Mouse (Mus musculus) bone marrow macrophage, adult 2 months (primary cell): ENCODE results near the gene Egflam. TPM values are rescaled to one million over a fixed set of nuclear protein-coding genes. Genes with fewer than 3 reads are reported as not detected.

Source experiments
- H3K27ac ChIP-seq: 2 replicates; pipeline ENCODE4 v1.5.1; 2012; ENCODE audit warnings: low read depth, low read length; ENCODE audit not compliant: insufficient read depth
- H3K4me1 ChIP-seq: 2 replicates; pipeline ENCODE4 v1.6.1; 2012; ENCODE audit warnings: low read length; ENCODE audit not compliant: control insufficient read depth, insufficient read depth
- H3K4me3 ChIP-seq: 2 replicates; pipeline ENCODE4 v1.5.1; 2012; ENCODE audit warnings: mild to moderate bottlenecking, low read length, moderate library complexity; ENCODE audit not compliant: insufficient read depth
- CTCF ChIP-seq: IDR thresholded peaks from 2 replicates; pipeline ENCODE4 v1.5.1; 2012; ENCODE audit warnings: low read depth, mild to moderate bottlenecking, low read length, moderate library complexity
- POLR2A ChIP-seq: IDR thresholded peaks from 2 replicates; pipeline ENCODE4 v1.6.1; 2012; ENCODE audit warnings: mild to moderate bottlenecking, low read depth, low read length, borderline replicate concordance
- polyA plus RNA-seq: library from polyadenylated mRNA; stranded (reverse); fragments of >200 nt; gene quantifications from 2 replicates; pipeline ENCODE4 v1.2.4, GENCODE M21; 2012; ENCODE audit not compliant: missing spikeins, insufficient read depth, insufficient read length

Egflam gene
- polyA plus RNA-seq, 1 experiment = not detected

DNA sequence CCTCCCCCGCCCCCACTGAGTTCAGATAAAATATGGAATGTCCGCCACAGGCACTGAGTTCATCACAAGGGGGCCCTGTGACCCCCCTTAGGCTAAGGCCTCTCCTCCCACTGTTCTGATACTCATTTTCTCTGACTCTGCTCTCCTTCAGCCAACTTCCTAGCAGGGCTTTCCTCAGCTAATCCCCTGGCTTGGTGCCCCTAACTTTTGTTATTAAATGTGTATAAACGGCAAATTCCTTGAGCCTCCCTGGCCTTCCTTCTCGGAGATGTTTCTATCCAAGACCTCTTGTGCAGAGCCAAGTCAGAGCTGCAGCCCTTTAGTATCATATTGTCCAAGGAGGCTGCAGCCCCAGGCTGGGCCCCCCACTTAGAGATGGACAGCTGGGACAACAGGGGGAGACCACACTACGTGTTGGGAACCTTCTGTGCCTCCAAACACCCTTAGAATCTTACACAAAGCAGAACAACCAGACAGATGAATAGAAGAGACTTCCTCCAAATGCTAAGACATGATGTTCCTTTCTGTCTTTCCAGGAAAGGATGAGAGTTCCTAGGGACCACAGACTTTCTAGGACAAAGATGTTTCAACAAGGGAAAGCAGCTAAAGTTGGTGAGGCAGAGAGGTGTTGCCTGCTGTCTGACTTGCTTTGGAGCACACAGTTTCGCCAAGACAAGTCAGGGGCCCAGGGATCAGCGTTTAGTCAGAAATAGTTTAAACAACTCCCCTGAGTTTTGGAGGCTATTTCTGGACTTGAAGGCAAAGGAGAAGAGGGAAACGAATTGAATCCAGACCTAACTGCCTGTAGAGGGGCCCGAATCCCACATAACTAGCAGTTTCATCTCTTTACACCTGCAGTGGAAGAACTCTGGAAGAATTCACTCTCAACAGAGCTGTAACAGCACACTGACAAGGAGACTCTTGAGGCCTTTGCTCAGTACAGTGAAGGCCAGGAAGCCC lies 196.5 kb downstream of the Egflam start:
- Histone ChIP-seq H3K4me1 (no peaks in the 10 kb centered on the region), H3K4me3 (no peak overlapping the region), H3K27ac (no peak overlapping the region)
- no peak for TF ChIP-seq POLR2A
- TF ChIP-seq CTCF = no peak

DNA sequence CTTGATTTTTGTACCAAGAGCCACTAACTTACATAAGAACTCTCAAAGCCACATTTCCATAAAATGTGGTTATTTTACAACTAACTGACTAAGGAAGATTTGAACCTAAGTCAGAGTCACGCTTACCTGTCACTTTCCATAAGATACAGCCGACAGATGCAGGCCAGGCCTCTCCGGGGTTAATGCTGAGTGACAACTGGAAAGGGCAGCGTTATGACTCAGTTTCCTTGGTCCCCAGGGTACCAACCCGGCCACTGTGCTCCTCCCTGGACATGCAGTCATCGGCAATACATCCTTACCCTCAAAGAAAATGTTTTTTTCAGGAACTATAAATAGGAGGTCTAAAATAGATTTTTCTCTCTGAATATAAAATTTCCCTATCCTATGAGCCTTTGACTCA lies 197.9 kb downstream of the Egflam start:
- no peak for TF ChIP-seq CTCF
- no peak for TF ChIP-seq POLR2A
- H3K4me3 ChIP-seq = no peak overlapping the region
- no peaks in the 10 kb centered on the region for H3K4me1 ChIP-seq
- H3K27ac ChIP-seq = no peak overlapping the region

DNA sequence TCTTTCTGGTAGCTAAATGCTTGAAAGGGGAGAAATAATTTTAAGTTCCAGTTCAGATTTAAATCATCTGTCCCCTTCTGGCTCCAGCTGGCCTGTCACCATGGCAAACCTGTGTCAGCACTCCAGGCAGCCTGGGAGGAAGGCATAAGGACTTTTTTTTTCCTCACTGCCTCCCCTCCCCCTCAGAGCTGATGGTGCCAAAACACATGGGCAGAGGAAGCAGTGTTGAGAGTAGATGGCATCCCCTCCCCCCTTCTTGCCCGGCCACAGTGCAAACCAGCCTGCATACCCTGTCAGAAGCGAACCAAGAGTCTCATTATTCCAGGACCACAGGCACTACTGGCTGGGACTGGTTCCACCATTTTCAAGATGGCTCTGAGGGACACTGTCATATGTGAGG lies 199.4 kb downstream of the Egflam start:
- H3K27ac ChIP-seq = no peak overlapping the region
- no peak for TF ChIP-seq POLR2A
- TF ChIP-seq CTCF = no peak
- H3K4me1 ChIP-seq = no peaks in the 10 kb centered on the region
- no peak overlapping the region for H3K4me3 ChIP-seq

DNA sequence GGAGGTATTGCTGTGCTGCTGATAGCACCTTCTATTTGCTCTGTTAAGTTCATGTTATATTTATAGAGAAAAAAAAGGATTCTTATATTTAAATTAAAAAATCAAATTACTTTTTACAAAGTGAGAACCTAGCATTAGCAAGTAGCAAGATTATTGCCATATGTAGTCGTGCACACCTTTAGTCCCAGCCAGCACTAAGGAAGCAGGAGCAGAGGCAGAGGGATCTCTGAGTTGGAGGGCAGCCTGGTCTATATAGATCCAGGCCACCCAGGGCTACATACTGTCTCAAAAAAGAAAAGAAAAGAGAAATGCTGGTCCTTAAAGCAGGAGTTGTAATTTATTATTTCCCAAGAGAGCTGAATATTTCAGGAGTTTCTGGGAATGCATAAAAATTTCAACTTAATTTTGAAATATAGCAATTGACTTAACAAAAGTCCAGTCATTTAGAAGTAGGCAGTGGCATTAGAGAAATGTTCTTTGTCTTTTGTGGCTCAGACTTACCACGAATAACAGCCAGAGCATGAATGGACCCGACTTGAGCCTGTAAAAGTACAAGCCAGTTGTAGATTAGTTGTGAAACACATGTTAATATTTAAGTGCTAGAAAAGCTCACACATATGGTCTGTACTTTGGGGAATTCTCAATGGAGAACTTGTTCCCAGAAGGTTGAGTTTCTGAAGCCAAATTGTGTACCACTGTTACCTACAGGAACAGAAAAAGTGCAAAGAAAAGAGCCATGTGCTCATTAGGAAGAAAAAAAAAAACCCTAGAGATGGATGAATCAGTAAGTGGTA lies 200.3 kb downstream of the Egflam start:
- TF ChIP-seq POLR2A (no peak), CTCF (no peak)
- H3K4me1 ChIP-seq = no peaks in the 10 kb centered on the region
- H3K27ac ChIP-seq = no peak overlapping the region
- H3K4me3 ChIP-seq = no peak overlapping the region

- no peaks in the 10 kb centered on the region for H3K4me1 ChIP-seq
- H3K27ac ChIP-seq = no peak overlapping the region
- TF ChIP-seq POLR2A (no peak), CTCF (no peak)
- no peak overlapping the region for H3K4me3 ChIP-seq
Observed at GRCm38 (mm10) chr15:7194748-7195221, 203.4 kb downstream of the Egflam start.

DNA sequence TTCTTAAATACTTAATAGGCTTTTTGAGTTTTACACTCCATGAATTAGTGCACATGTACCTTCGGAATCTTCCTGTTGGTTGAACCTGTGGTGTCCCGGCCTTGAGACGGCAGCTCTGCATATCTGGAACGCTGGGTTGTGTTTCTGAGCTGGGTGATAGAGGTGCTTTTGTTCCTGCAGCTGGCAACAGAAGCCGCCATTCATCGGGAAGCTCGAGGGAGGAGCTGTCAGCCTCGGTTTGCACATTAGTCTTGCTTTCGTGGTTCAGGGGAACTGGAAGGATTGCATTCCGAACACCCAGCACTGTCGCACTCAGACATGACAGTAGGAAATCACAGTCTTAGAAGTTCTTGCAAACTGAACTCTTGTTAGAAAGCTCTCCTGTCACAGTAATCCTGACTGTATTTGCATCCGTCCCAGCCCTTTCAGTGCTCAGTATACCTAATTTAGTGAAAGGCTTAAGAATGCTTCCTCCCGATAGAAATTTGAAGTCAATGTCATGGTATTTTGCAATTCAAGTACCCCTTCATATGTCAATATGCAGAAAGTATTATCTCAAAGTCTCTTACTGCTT lies 204.0 kb downstream of the Egflam start:
- Histone ChIP-seq H3K27ac (no peak overlapping the region), H3K4me3 (no peak overlapping the region), H3K4me1 (no peaks in the 10 kb centered on the region)
- TF ChIP-seq CTCF = no peak
- TF ChIP-seq POLR2A = no peak

- Histone ChIP-seq H3K27ac (no peak overlapping the region), H3K4me3 (no peak overlapping the region), H3K4me1 (no peaks in the 10 kb centered on the region)
- TF ChIP-seq CTCF = no peak
- no peak for TF ChIP-seq POLR2A
Observed at GRCm38 (mm10) chr15:7192582-7192981, 205.6 kb downstream of the Egflam start.

GRCm38 (mm10) chr15:7191074-7191473 lies 207.1 kb downstream of the Egflam start:
- TF ChIP-seq CTCF (no peak), POLR2A (no peak)
- no peak overlapping the region for H3K4me3 ChIP-seq
- H3K27ac ChIP-seq = no peak overlapping the region
- no peaks in the 10 kb centered on the region for H3K4me1 ChIP-seq

DNA sequence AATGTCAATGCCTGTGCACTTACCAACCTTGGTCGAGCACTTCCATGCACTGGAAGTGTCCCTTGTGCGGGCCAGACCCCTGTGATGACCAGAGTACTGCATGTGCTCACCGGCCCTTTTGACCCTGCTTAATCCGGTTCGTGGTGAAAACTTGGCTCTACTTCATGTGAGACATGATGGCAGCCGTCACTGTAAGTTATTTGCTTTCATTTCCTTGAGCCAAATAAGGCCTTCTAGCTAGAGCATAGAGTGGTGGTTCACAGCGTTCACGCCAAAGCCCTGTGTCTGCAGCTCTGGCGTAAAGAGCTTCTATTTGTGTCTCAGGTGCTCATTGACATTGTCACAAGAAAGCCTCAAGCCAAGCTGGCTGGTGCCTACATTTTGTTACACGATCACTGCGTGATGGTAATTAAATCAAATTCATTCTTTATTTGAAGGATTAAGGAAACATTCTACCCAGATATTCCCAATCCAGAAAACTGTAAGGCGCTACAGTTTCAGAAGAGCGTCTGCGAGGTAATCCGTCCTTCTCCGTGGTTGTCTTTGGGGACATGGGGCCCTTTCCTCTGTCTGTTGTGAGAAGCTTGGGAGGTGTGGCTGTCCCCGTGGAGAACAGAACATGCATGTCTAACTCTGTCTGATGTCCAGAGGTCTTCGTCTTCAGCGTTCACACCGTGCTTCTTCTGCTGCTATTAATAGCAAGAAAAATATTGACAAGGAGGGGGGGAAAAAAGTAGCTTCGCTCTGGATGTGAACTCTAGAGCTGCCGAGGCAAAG lies 208.3 kb downstream of the Egflam start:
- H3K27ac ChIP-seq = no peak overlapping the region
- H3K4me3 ChIP-seq = no peak overlapping the region
- TF ChIP-seq CTCF = no peak
- no peak for TF ChIP-seq POLR2A
- H3K4me1 ChIP-seq = no peaks in the 10 kb centered on the region
